ENCODE assay signal across 10 mouse cellular contexts in the genomic region with DNA sequence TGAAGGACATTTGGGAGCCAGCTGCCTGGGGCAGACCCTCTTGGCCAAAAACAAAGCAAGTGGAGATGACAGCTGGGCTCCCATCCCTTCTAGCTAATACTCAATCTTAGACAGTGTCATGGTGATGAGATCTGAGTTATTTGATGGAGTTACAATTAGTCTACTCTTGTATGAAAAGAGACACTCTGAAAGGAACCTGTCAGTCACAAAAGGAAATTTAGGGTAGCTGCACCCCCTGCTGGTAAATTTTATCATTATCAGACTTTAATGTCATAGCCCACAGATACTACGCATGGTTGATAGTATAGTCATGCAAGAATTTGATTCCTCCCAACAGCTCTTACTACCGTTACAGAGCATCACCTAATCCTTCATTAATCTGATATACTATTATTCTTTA.
DNase-seq lines count a peak whose midpoint lies in the region; ATAC-seq and TF ChIP-seq lines count a peak whose summit lies in the region.
"Had no signal": no experiment of that assay in that cellular context is flagged by ENCODE, and none has a peak within 500 bp of the region (broad histone marks: within the 10 kb centered on the region; RNA-seq: fewer than 3 reads in every experiment).

No protein-coding gene starts in this region.

- H3K9me3 ChIP-seq in liver, embryonic 13.5 days (replicated peaks) = no peaks in the 10 kb centered on the region
- no peaks in the 10 kb centered on the region for H3K9me3 ChIP-seq in liver, embryonic 11.5 days (ENCODE audit: control insufficient read depth, low read length)
- H3K9me3 ChIP-seq: limb, embryonic 15.5 days had no signal

- no peak for TF ChIP-seq CTCF in cerebellum, adult 2 months (IDR thresholded peaks at IDR 0.05; ENCODE audit: borderline replicate concordance, insufficient read depth, low read depth, low read length)

- intact Hi-C loops in heart, postnatal 36 days (cut with DNase I) = loop anchor here (1.0 to 5.0 kb wide), 2 partner anchors 109 to 320 kb away; no protein-coding TSS in a partner anchor

- no peaks in the 10 kb centered on the region for H3K4me1 ChIP-seq in liver, embryonic 13.5 days (replicated peaks)
- no peaks in the 10 kb centered on the region for H3K4me1 ChIP-seq in liver, embryonic 11.5 days (replicated peaks; ENCODE audit: control insufficient read depth, insufficient read depth, low read length)
- H3K4me1 ChIP-seq in cerebellum, adult 2 months (ENCODE audit: control insufficient read depth, insufficient read depth, low read length) = no peaks in the 10 kb centered on the region
- H3K4me1 ChIP-seq: limb, embryonic 15.5 days had no signal

- H3K4me2 ChIP-seq in liver, embryonic 13.5 days = no peak overlapping the region
- no peak overlapping the region for H3K4me2 ChIP-seq in liver, embryonic 11.5 days
- H3K4me2 ChIP-seq: limb, embryonic 15.5 days had no signal

- 50% methylated on average over 2 of the region's 2 CpGs for WGBS in liver, embryonic 13.5 days (ENCODE audit: insufficient replicate concordance)
- WGBS in liver, embryonic 11.5 days = 69% methylated on average over 2 of the region's 2 CpGs
- WGBS in cerebellum, adult 2 months = 68% methylated on average over 2 of the region's 2 CpGs

- no peaks in the 10 kb centered on the region for H3K36me3 ChIP-seq in liver, embryonic 13.5 days
- H3K36me3 ChIP-seq in liver, embryonic 11.5 days (ENCODE audit: control insufficient read depth, insufficient read depth, low read length) = no peaks in the 10 kb centered on the region
- H3K36me3 ChIP-seq: limb, embryonic 15.5 days had no signal

- H3K27me3 ChIP-seq in liver, embryonic 13.5 days = no peaks in the 10 kb centered on the region
- no peaks in the 10 kb centered on the region for H3K27me3 ChIP-seq in liver, embryonic 11.5 days (replicated peaks; ENCODE audit: control insufficient read depth, insufficient read depth, low read length)
- H3K27me3 ChIP-seq in cerebellum, adult 2 months (ENCODE audit: control insufficient read depth, insufficient read depth, low read length) = no peaks in the 10 kb centered on the region
- H3K27me3 ChIP-seq: limb, embryonic 15.5 days had no signal

- no peak overlapping the region for H3K4me3 ChIP-seq in liver, embryonic 13.5 days (replicated peaks)
- H3K4me3 ChIP-seq in liver, embryonic 11.5 days (ENCODE audit: low read depth, low read length) = no peak overlapping the region
- no peak overlapping the region for H3K4me3 ChIP-seq in cerebellum, adult 2 months (replicated peaks; ENCODE audit: insufficient read depth, low read depth, low read length)
- H3K4me3 ChIP-seq: erythroblast, embryonic 14.5 days; limb, embryonic 15.5 days had no signal

- ATAC-seq in liver, embryonic 13.5 days (ENCODE audit: low read depth) = no peak
- no peak for ATAC-seq in liver, embryonic 11.5 days (replicated peaks; ENCODE audit: low FRiP score)
- ATAC-seq in megakaryocyte, adult 5-6 weeks (ENCODE audit: poor library complexity, severe bottlenecking) = peak; percentile 70

- no peak overlapping the region for H3K9ac ChIP-seq in liver, embryonic 13.5 days
- H3K9ac ChIP-seq in liver, embryonic 11.5 days (ENCODE audit: low read depth, low read length) = no peak overlapping the region
- H3K9ac ChIP-seq: limb, embryonic 15.5 days had no signal

- no peak for TF ChIP-seq POLR2A in cerebellum, adult 2 months (IDR thresholded peaks at IDR 0.05; ENCODE audit: borderline replicate concordance, insufficient read depth, low read length)

- peak; percentile 46 to 57 for DNase-seq in cerebellum, postnatal 10 days
- no peak for DNase-seq in cerebellum, postnatal 25 days
- peak; percentile 2 for DNase-seq in liver, embryonic 13.5 days
- no peak for DNase-seq in liver, embryonic 11.5 days (ENCODE audit: low spot score)
- peak; percentile 37 for DNase-seq in NIH3T3 (ENCODE audit: low read depth)
- peak; percentile 11 to 21 for DNase-seq in heart, postnatal 36 days
- no peak for DNase-seq in cerebellum, adult 2 months

- no peak overlapping the region for H3K27ac ChIP-seq in liver, embryonic 13.5 days
- no peak overlapping the region for H3K27ac ChIP-seq in liver, embryonic 11.5 days (ENCODE audit: low read depth, low read length)
- H3K27ac ChIP-seq in cerebellum, adult 2 months (ENCODE audit: insufficient read depth, low read length) = no peak overlapping the region
- H3K27ac ChIP-seq: limb, embryonic 15.5 days had no signal

Comparison
In these comparisons a context has a peak if more than half of its experiments do, and no peak if none do; other contexts are left out.
1. DNase-seq: peak in cerebellum, postnatal 10 days (2 of 2), liver, embryonic 13.5 days (single experiment), NIH3T3 (single experiment) and heart, postnatal 36 days (2 of 2); none in cerebellum, postnatal 25 days (0 of 2), liver, embryonic 11.5 days (single experiment) and cerebellum, adult 2 months (0 of 2).